Mouse (Mus musculus) thymus, postnatal 25 days (tissue): Measurements from ENCODE around the gene Zfp82.
A peak's percentile ranks its signal among the peaks of the same experiment; 100 is the strongest.
"Not testable (repeated sequence)": the region's sequence is repeated elsewhere in the genome, so short reads cannot be mapped to it uniquely, and the experiment has no call there.

ENCODE experiments used
- DNase-seq: peaks from one replicate; pipeline ENCODE4 v3.0.0; 2022

The Zfp82 gene

GRCm38 (mm10) chr7:30072146-30073028 lies at the start of gene Zfp82:
Gene Zfp82, minus strand, starts transcription at chr7:30072900.
- peak; percentile 90 for DNase-seq

GRCm38 (mm10) chr7:30122188-30122530 lies 49.5 kb upstream of the Zfp82 start:
- no peak for DNase-seq

GRCm38 (mm10) chr7:30121308-30122187 lies 48.8 kb upstream of the Zfp82 start, which contains the start of gene Zfp382:
Gene Zfp382, plus strand, starts transcription at chr7:30121942.
- peak; percentile 93 for DNase-seq

- DNase-seq, result not testable (repeated sequence)
Measured at GRCm38 (mm10) chr7:30117935-30118334, 45.2 kb upstream of the Zfp82 start.

- no peak for DNase-seq
Measured at GRCm38 (mm10) chr7:30116076-30116475, 43.4 kb upstream of the Zfp82 start.

- peak; percentile 77 for DNase-seq
Measured at GRCm38 (mm10) chr7:30099297-30099696, 26.6 kb upstream of the Zfp82 start.

- no peak for DNase-seq
Measured at GRCm38 (mm10) chr7:30095551-30096125, 22.9 kb upstream of the Zfp82 start.

GRCm38 (mm10) chr7:30094646-30095429 lies 22.1 kb upstream of the Zfp82 start, which contains the start of gene Zfp260:
Gene Zfp260, plus strand, starts transcription at chr7:30094777.
- peak; percentile 91 for DNase-seq

- no peak for DNase-seq
Measured at GRCm38 (mm10) chr7:30093918-30094415, 21.3 kb upstream of the Zfp82 start.

- DNase-seq, result no peak
Measured at GRCm38 (mm10) chr7:30092666-30093065, 20.0 kb upstream of the Zfp82 start.

- DNase-seq, result no peak
Measured at GRCm38 (mm10) chr7:30090970-30091585, 18.4 kb upstream of the Zfp82 start.

GRCm38 (mm10) chr7:30090092-30090969 lies 17.6 kb upstream of the Zfp82 start, which contains the start of the genes Gm26920 and Zfp566:
Gene Gm26920, minus strand, starts transcription at chr7:30090410.
Gene Zfp566, minus strand, starts transcription at chr7:30090527.
- DNase-seq, result peak; percentile 95

GRCm38 (mm10) chr7:30089405-30089804 lies 16.7 kb upstream of the Zfp82 start:
- no peak for DNase-seq

GRCm38 (mm10) chr7:30086524-30086923 lies 13.8 kb upstream of the Zfp82 start:
- no peak for DNase-seq

- no peak for DNase-seq
Measured at GRCm38 (mm10) chr7:30064622-30065021, 8.1 kb downstream of the Zfp82 start.

GRCm38 (mm10) chr7:30062478-30062877 lies 10.2 kb downstream of the Zfp82 start:
- peak; percentile 36 for DNase-seq

- DNase-seq, result no peak
Measured at GRCm38 (mm10) chr7:30060341-30060740, 12.4 kb downstream of the Zfp82 start.

- no peak for DNase-seq
Measured at GRCm38 (mm10) chr7:30053591-30053990, 19.1 kb downstream of the Zfp82 start.

- peak; percentile 90 for DNase-seq
Measured at GRCm38 (mm10) chr7:30050882-30051548, 21.7 kb downstream of the Zfp82 start, which contains the start of gene Zfp14. Gene Zfp14, minus strand, starts transcription at chr7:30051380.

GRCm38 (mm10) chr7:30048126-30048525 lies 24.6 kb downstream of the Zfp82 start:
- no peak for DNase-seq
